Comparison of ENCODE assay signal across 9 mouse cellular contexts in genomic region chr14:57730527-57730926, GRCm38 (mm10). TPM values are rescaled to one million over a fixed set of nuclear protein-coding genes. Genes with fewer than 3 reads are reported as not detected.
DNase-seq lines count a peak whose midpoint lies in the region; ATAC-seq and TF ChIP-seq lines count a peak whose summit lies in the region.
"Had no signal": no experiment of that assay in that cellular context is flagged by ENCODE, and none has a peak within 500 bp of the region (broad histone marks: within the 10 kb centered on the region; RNA-seq: fewer than 3 reads in every experiment).

No protein-coding gene starts in this region.

- peak overlapping the region; percentile 4; the same call in 1 of the 2 replicates for H3K9ac ChIP-seq in heart, embryonic 12.5 days
- no peak overlapping the region for H3K9ac ChIP-seq in neural tube, embryonic 14.5 days (replicated peaks; ENCODE audit: low read depth, low read length)
- H3K9ac ChIP-seq: midbrain, embryonic 12.5 days had no signal

- WGBS in heart, embryonic 12.5 days = 32% methylated on average over 9 of the region's 9 CpGs
- WGBS in neural tube, embryonic 14.5 days = 31% methylated on average over 9 of the region's 9 CpGs

- peak overlapping the region; percentile 55; the same call in 1 of the 2 replicates for H3K27ac ChIP-seq in layer of hippocampus, adult 2 months
- peak overlapping the region; percentile 74 for H3K27ac ChIP-seq in heart, embryonic 12.5 days (ENCODE audit: poor library complexity, severe bottlenecking)
- peak overlapping the region; percentile 60; the same call in 1 of the 2 replicates for H3K27ac ChIP-seq in neural tube, embryonic 14.5 days (ENCODE audit: low read depth, low read length)
- H3K27ac ChIP-seq: midbrain, embryonic 12.5 days had no signal

- H3K4me3 ChIP-seq in layer of hippocampus, adult 2 months = no peak overlapping the region
- no peak overlapping the region for H3K4me3 ChIP-seq in heart, embryonic 12.5 days
- no peak overlapping the region for H3K4me3 ChIP-seq in neural tube, embryonic 14.5 days (ENCODE audit: low read depth, low read length)
- H3K4me3 ChIP-seq: midbrain, embryonic 12.5 days had no signal

- H3K27me3 ChIP-seq in heart, embryonic 12.5 days (replicated peaks) = no peaks in the 10 kb centered on the region
- no peaks in the 10 kb centered on the region for H3K27me3 ChIP-seq in neural tube, embryonic 14.5 days (ENCODE audit: control insufficient read depth, insufficient read depth, low read length)
- H3K27me3 ChIP-seq: midbrain, embryonic 12.5 days had no signal

- H3K4me2 ChIP-seq in heart, embryonic 12.5 days = peak overlapping the region; percentile 16; the same call in 1 of the 2 replicates
- no peak overlapping the region for H3K4me2 ChIP-seq in neural tube, embryonic 14.5 days (ENCODE audit: low read depth, low read length)
- H3K4me2 ChIP-seq: midbrain, embryonic 12.5 days had no signal

- TF ChIP-seq CTCF in layer of hippocampus, adult 2 months (conservative IDR thresholded peaks at IDR 0.05) = no peak

- peaks cover 47% of the 10 kb centered on the region for H3K4me1 ChIP-seq in heart, embryonic 12.5 days (replicated peaks)
- H3K4me1 ChIP-seq in neural tube, embryonic 14.5 days (ENCODE audit: control insufficient read depth, insufficient read depth, low read length) = peaks cover 9% of the 10 kb centered on the region; the same call in 1 of the 2 replicates

- H3K36me3 ChIP-seq in heart, embryonic 12.5 days = peaks cover 25% of the 10 kb centered on the region
- no peaks in the 10 kb centered on the region for H3K36me3 ChIP-seq in neural tube, embryonic 14.5 days (ENCODE audit: control insufficient read depth, insufficient read depth, low read length)

- DNase-seq in layer of hippocampus, adult 2 months (ENCODE audit: low spot score in 2 of 2) = no peak
- DNase-seq in layer of hippocampus, adult 9-11 months = no peak
- peak; percentile 45 to 71 for DNase-seq in adrenal gland, postnatal 36 days
- peak; percentile 88 for DNase-seq in kidney, postnatal 10 days
- no peak for DNase-seq in frontal cortex, postnatal 14 days (ENCODE audit: low spot score in 2 of 2)
- DNase-seq in frontal cortex, adult 2 months (ENCODE audit: extremely low spot score in 1 of 2, low spot score in 1 of 2) = no peak

- H3K9me3 ChIP-seq in heart, embryonic 12.5 days (replicated peaks) = 0 out of 2 replicates have a peak, but pooled peaks cover 5% of the 10 kb centered on the region
- no peaks in the 10 kb centered on the region for H3K9me3 ChIP-seq in neural tube, embryonic 14.5 days (ENCODE audit: control insufficient read depth, low read length)
- H3K9me3 ChIP-seq: midbrain, embryonic 12.5 days had no signal

- peak; percentile 68 for ATAC-seq in heart, embryonic 12.5 days (ENCODE audit: insufficient number of reproducible peaks, low FRiP score)
- ATAC-seq in neural tube, embryonic 14.5 days (ENCODE audit: low read depth) = peak; percentile 66; the same call in 1 of the 2 replicates

RNA-seq across cellular contexts. Expression of gene Gm49361, which starts 15.4 kb away (rescaled TPM):
- total RNA-seq in layer of hippocampus, adult 2 months (2021) = 1 to 10 TPM in 1 of 2 experiments, under 1 TPM in 1; 0.32 to 3.1 TPM
- 1 to 10 TPM; 1.9 to 2.2 TPM for total RNA-seq in adrenal gland, postnatal 36 days (2021)
- not detected in 2 replicates for polyA plus RNA-seq in heart, embryonic 12.5 days (2016; fragmentation: Nextera tagmentation; extraction: Ambion mirVana)
- not detected in 2 replicates for polyA plus RNA-seq in neural tube, embryonic 14.5 days (2014; fragmentation: Nextera tagmentation; extraction: Ambion mirVana)
- polyA plus RNA-seq in frontal cortex, adult 2 months (2012; rRNA removed) = not detected in 2 replicates
- polyA plus RNA-seq: midbrain, embryonic 12.5 days had no signal

RNA-seq across cellular contexts. Expression of gene Lats2, which starts 27.7 kb away (rescaled TPM):
- total RNA-seq in layer of hippocampus, adult 2 months (2021) = 10 to 100 TPM; 42.5 to 49.0 TPM
- 10 to 100 TPM; 51.6 to 59.1 TPM for total RNA-seq in adrenal gland, postnatal 36 days (2021)
- 33.3 and 36.0 TPM in 2 replicates for polyA plus RNA-seq in heart, embryonic 12.5 days (2016; fragmentation: Nextera tagmentation; extraction: Ambion mirVana)
- polyA plus RNA-seq in neural tube, embryonic 14.5 days (2014; fragmentation: Nextera tagmentation; extraction: Ambion mirVana) = 5.0 and 9.7 TPM in 2 replicates
- polyA plus RNA-seq in frontal cortex, adult 2 months (2012; rRNA removed) = 14.7 and 15.3 TPM in 2 replicates

Comparison
In these comparisons a context has a peak if more than half of its experiments do, and no peak if none do; other contexts are left out.
1. DNase-seq: peak in adrenal gland, postnatal 36 days (2 of 2) and kidney, postnatal 10 days (single experiment); none in layer of hippocampus, adult 2 months (0 of 2), layer of hippocampus, adult 9-11 months (single experiment), frontal cortex, postnatal 14 days (0 of 2) and frontal cortex, adult 2 months (0 of 2).
2. Peak in every context shown above with its lines, with median percentiles within 50 percentile points of each other: H3K27ac ChIP-seq.